Mouse (Mus musculus) E14TG2a.4 (cell line): ENCODE measurements around the gene Asah2.

Experiments
- CTCF ChIP-seq: conservative IDR thresholded peaks from 2 replicates; pipeline ENCODE4 v1.5.1; 2014; ENCODE audit warnings: low read length
- NANOG ChIP-seq: IDR thresholded peaks from 2 replicates; pipeline ENCODE4 v1.6.1; 2014; ENCODE audit warnings: borderline replicate concordance, low read length, mixed read lengths
- POU5F1 ChIP-seq: IDR thresholded peaks from 2 replicates; pipeline ENCODE4 v1.6.1; 2014; ENCODE audit warnings: low read length, borderline replicate concordance

DNA sequence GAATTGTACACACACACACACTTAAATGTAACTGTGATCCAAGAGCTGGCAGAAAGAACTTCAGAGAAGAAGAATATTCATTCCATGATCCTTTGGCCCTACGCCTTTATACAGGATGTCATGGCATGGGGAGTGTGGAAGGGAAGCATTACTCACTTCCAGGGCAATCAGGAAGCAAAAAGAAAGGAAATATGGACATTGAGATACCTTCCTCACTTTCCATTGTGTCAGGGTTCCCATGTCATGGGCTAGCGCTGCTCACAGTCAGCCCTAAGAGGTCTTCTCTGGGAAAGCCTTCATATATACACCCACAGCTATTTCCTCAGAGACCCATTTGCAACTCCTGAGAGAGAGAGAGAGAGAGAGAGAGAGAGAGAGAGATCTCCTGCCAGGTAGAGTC is 1.3 kb downstream of the Asah2 start:
- no peak for TF ChIP-seq CTCF
- TF ChIP-seq POU5F1 = no peak
- no peak for TF ChIP-seq NANOG
